Mouse (Mus musculus): ENCODE measurements around the gene Slc11a1.

DNA sequence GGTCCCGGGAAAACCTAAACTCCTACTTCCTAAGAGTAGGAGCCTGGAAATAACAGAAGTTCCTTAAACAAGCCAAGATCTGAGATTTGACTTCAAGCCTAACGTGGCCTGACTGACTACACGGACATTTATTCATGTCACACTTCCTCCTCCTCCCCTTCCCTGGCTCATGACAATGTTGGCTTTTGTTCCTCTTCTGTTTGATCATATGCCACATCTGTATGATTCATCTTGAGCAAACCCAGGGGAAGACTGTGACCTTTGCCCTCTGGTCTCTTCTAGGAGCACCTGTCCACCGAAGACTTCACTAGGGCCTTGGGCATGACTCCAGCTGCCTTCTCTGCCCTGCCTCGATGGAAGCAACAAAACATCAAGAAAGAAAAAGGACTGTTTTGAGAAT lies 59.6 kb downstream of the Slc11a1 start:
- no peak for TF ChIP-seq POLR2A (IDR thresholded peaks at IDR 0.05; ENCODE audit: insufficient read depth, low read depth, low read length)
- TF ChIP-seq CTCF (IDR thresholded peaks at IDR 0.05; ENCODE audit: insufficient read depth, low read depth, low read length), result no peak
